Mouse (Mus musculus): Measurements from ENCODE around the gene Gm8050.
"Not testable (repeated sequence)": the region's sequence is repeated elsewhere in the genome, so short reads cannot be mapped to it uniquely, and the experiment has no call there.

GRCm38 (mm10) chr14:6684070-6684469 is 36.0 kb downstream of the Gm8050 start, which contains the start of gene Gm10251:
- not testable (repeated sequence) for TF ChIP-seq NANOG (IDR thresholded peaks at IDR 0.05; ENCODE audit: borderline replicate concordance, low read length); CTCF (conservative IDR thresholded peaks at IDR 0.05; ENCODE audit: low read length)
